ENCODE assay signal across 28 mouse cellular contexts in the genomic region with DNA sequence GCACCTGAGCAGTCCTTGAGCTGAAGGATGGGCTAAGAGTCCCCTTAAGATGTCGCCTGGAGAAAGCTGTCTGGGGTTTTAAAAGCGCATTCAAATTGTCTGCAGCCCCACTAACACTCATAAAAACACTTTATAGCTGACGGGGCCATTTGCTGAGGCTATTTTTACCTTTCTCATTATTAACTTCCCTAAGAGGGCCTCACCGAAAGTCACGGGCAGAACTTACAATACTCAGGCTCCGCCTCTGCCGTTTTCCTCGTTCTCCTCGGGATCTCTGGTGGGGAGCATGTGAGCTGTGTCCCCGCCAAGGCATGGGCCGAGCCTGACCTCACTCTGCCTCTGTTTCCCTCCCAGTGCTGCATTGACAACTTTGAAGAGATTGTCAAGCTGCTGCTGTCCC. TPM values are rescaled to one million over a fixed set of nuclear protein-coding genes. Genes with fewer than 3 reads are reported as not detected.
DNase-seq lines count a peak whose midpoint lies in the region; ATAC-seq and TF ChIP-seq lines count a peak whose summit lies in the region.
"Had no signal": no experiment of that assay in that cellular context is flagged by ENCODE, and none has a peak within 500 bp of the region (broad histone marks: within the 10 kb centered on the region; RNA-seq: fewer than 3 reads in every experiment).

No protein-coding gene starts in this region.

- H3K9me3 ChIP-seq in heart, embryonic 14.5 days (ENCODE audit: control insufficient read depth, low read length), result no peaks in the 10 kb centered on the region
- no peaks in the 10 kb centered on the region for H3K9me3 ChIP-seq in heart, embryonic 11.5 days (replicated peaks; ENCODE audit: control insufficient read depth, low read length)
- H3K9me3 ChIP-seq in midbrain, embryonic 11.5 days (ENCODE audit: control insufficient read depth, low read length), result no peaks in the 10 kb centered on the region
- H3K9me3 ChIP-seq in midbrain, postnatal 0 days (ENCODE audit: low read length), result no peaks in the 10 kb centered on the region
- no peaks in the 10 kb centered on the region for H3K9me3 ChIP-seq in limb, embryonic 14.5 days (ENCODE audit: control insufficient read depth, low read length)
- H3K9me3 ChIP-seq: embryonic facial prominence, embryonic 12.5 days; hindbrain, embryonic 15.5 days; liver, embryonic 15.5 days; lung, embryonic 15.5 days had no signal

- no peak for TF ChIP-seq POLR2A in limb, embryonic 14.5 days (IDR thresholded peaks at IDR 0.05; ENCODE audit: borderline replicate concordance, extremely low read depth, insufficient read depth, insufficient read length)
- no peak for TF ChIP-seq POLR2A in small intestine, adult 2 months (IDR thresholded peaks at IDR 0.05; ENCODE audit: low read depth, low read length)

- WGBS in heart, embryonic 14.5 days, result 41% methylated on average over 11 of the region's 11 CpGs
- WGBS in heart, embryonic 11.5 days (ENCODE audit: insufficient replicate concordance), result 68% methylated on average over 11 of the region's 11 CpGs
- WGBS in midbrain, embryonic 11.5 days, result 83% methylated on average over 11 of the region's 11 CpGs
- 74% methylated on average over 11 of the region's 11 CpGs for WGBS in midbrain, postnatal 0 days
- 24% methylated on average over 11 of the region's 11 CpGs for WGBS in limb, embryonic 14.5 days
- 44% methylated on average over 11 of the region's 11 CpGs for WGBS in small intestine, adult 2 months

- no peak for TF ChIP-seq CTCF in midbrain, postnatal 0 days (IDR thresholded peaks at IDR 0.05)
- no peak for TF ChIP-seq CTCF in small intestine, adult 2 months (IDR thresholded peaks at IDR 0.05; ENCODE audit: extremely low read depth, insufficient read length, insufficient replicate concordance, low read depth, low read length)

- H3K9ac ChIP-seq in heart, embryonic 14.5 days (ENCODE audit: low read length), result 0 out of 2 replicates have a peak overlapping the region, but pooled peaks have one; percentile 16
- no peak overlapping the region for H3K9ac ChIP-seq in heart, embryonic 11.5 days (ENCODE audit: low read depth, low read length)
- no peak overlapping the region for H3K9ac ChIP-seq in midbrain, embryonic 11.5 days (ENCODE audit: low read length)
- no peak overlapping the region for H3K9ac ChIP-seq in midbrain, postnatal 0 days (replicated peaks; ENCODE audit: low read length, poor library complexity, severe bottlenecking)
- no peak overlapping the region for H3K9ac ChIP-seq in limb, embryonic 14.5 days (ENCODE audit: low read depth, low read length, severe bottlenecking)
- H3K9ac ChIP-seq: embryonic facial prominence, embryonic 12.5 days; hindbrain, embryonic 15.5 days; liver, embryonic 15.5 days; lung, embryonic 15.5 days had no signal

- no peak for ATAC-seq in heart, embryonic 14.5 days (ENCODE audit: insufficient number of reproducible peaks, insufficient read depth, low FRiP score, low read depth)
- ATAC-seq in heart, embryonic 11.5 days (replicated peaks; ENCODE audit: insufficient number of reproducible peaks, low FRiP score, low TSS enrichment), result no peak
- ATAC-seq in midbrain, embryonic 11.5 days (ENCODE audit: low FRiP score), result no peak
- no peak for ATAC-seq in midbrain, postnatal 0 days (ENCODE audit: low FRiP score)
- no peak for ATAC-seq in limb, embryonic 14.5 days (ENCODE audit: low FRiP score, low read depth)
- ATAC-seq: Patski had no signal

- H3K4me2 ChIP-seq in heart, embryonic 14.5 days (ENCODE audit: low read length), result peak overlapping the region; percentile 49
- no peak overlapping the region for H3K4me2 ChIP-seq in heart, embryonic 11.5 days
- H3K4me2 ChIP-seq in midbrain, embryonic 11.5 days, result no peak overlapping the region
- no peak overlapping the region for H3K4me2 ChIP-seq in midbrain, postnatal 0 days (ENCODE audit: low read depth, low read length, poor library complexity, severe bottlenecking)
- peak overlapping the region; percentile 31; the same call in 1 of the 2 replicates for H3K4me2 ChIP-seq in limb, embryonic 14.5 days (replicated peaks; ENCODE audit: low read depth, low read length, severe bottlenecking)
- H3K4me2 ChIP-seq: embryonic facial prominence, embryonic 12.5 days; hindbrain, embryonic 15.5 days; liver, embryonic 15.5 days; lung, embryonic 15.5 days had no signal

- H3K27me3 ChIP-seq in heart, embryonic 14.5 days (ENCODE audit: control insufficient read depth, insufficient read depth, low read length), result no peaks in the 10 kb centered on the region
- no peaks in the 10 kb centered on the region for H3K27me3 ChIP-seq in heart, embryonic 11.5 days (ENCODE audit: control insufficient read depth, insufficient read depth, low read length)
- H3K27me3 ChIP-seq in midbrain, embryonic 11.5 days (ENCODE audit: control insufficient read depth, insufficient read depth, low read length), result no peaks in the 10 kb centered on the region
- no peaks in the 10 kb centered on the region for H3K27me3 ChIP-seq in midbrain, postnatal 0 days (ENCODE audit: insufficient read depth, low read length)
- H3K27me3 ChIP-seq in limb, embryonic 14.5 days (ENCODE audit: control insufficient read depth, insufficient read depth, low read length), result no peaks in the 10 kb centered on the region
- no peaks in the 10 kb centered on the region for H3K27me3 ChIP-seq in small intestine, adult 2 months (ENCODE audit: control insufficient read depth, insufficient read depth, low read length)
- H3K27me3 ChIP-seq: embryonic facial prominence, embryonic 12.5 days; hindbrain, embryonic 15.5 days; liver, embryonic 15.5 days; lung, embryonic 15.5 days had no signal

- H3K36me3 ChIP-seq in heart, embryonic 14.5 days (ENCODE audit: control insufficient read depth, insufficient read depth, low read length), result no peaks in the 10 kb centered on the region
- no peaks in the 10 kb centered on the region for H3K36me3 ChIP-seq in heart, embryonic 11.5 days (ENCODE audit: control insufficient read depth, insufficient read depth, low read length)
- no peaks in the 10 kb centered on the region for H3K36me3 ChIP-seq in midbrain, embryonic 11.5 days (ENCODE audit: control insufficient read depth, insufficient read depth, low read length)
- H3K36me3 ChIP-seq in midbrain, postnatal 0 days (ENCODE audit: insufficient read depth, low read length), result peaks cover 6% of the 10 kb centered on the region
- no peaks in the 10 kb centered on the region for H3K36me3 ChIP-seq in limb, embryonic 14.5 days (ENCODE audit: control insufficient read depth, insufficient read depth, low read length)
- peaks cover 1% of the 10 kb centered on the region; the same call in 1 of the 2 replicates for H3K36me3 ChIP-seq in small intestine, adult 2 months (ENCODE audit: control insufficient read depth, insufficient read depth, low read length)
- H3K36me3 ChIP-seq: embryonic facial prominence, embryonic 12.5 days; G1E; liver, embryonic 15.5 days; lung, embryonic 15.5 days had no signal

- no peak overlapping the region for H3K4me3 ChIP-seq in heart, embryonic 14.5 days (ENCODE audit: control insufficient read depth in 1 of 2, insufficient read depth in 1 of 2, low read depth in 1 of 2, low read length in 2 of 2)
- no peak overlapping the region for H3K4me3 ChIP-seq in heart, embryonic 11.5 days (ENCODE audit: low read depth, low read length)
- no peak overlapping the region for H3K4me3 ChIP-seq in midbrain, embryonic 11.5 days (ENCODE audit: low read depth, low read length)
- no peak overlapping the region for H3K4me3 ChIP-seq in midbrain, postnatal 0 days (ENCODE audit: low read depth, low read length)
- no peak overlapping the region for H3K4me3 ChIP-seq in limb, embryonic 14.5 days (replicated peaks; ENCODE audit: low read length)
- H3K4me3 ChIP-seq in small intestine, adult 2 months (ENCODE audit: low read depth, low read length), result 0 out of 2 replicates have a peak overlapping the region, but pooled peaks have one; percentile 12
- H3K4me3 ChIP-seq: embryonic facial prominence, embryonic 12.5 days; gastrocnemius, adult 2 months; hindbrain, embryonic 15.5 days; liver, embryonic 15.5 days; lung, embryonic 15.5 days; midbrain, embryonic 10.5 days had no signal

- DNase-seq in midbrain, embryonic 11.5 days (ENCODE audit: low spot score, missing footprints), result peak; percentile 73
- no peak for DNase-seq in midbrain, postnatal 0 days (ENCODE audit: low spot score)
- no peak for DNase-seq in limb, embryonic 14.5 days (ENCODE audit: low spot score)
- no peak for DNase-seq in adrenal gland, postnatal 25 days
- no peak for DNase-seq in spleen, adult 18-20 months
- DNase-seq: adrenal gland, adult 2 months; cerebellum, adult 18-20 months; cerebellum, postnatal 14 days; gastrocnemius, adult 2 months; heart, postnatal 14 days; kidney, adult 9 months; kidney, postnatal 14 days; layer of hippocampus, postnatal 36 days; liver; lung, postnatal 36 days; retina, postnatal 1 day; right cerebral cortex, postnatal 25 days; thymus, postnatal 25 days had no signal

- peaks cover 7 to 8% of the 10 kb centered on the region in 2 experiments; a peak in 2 of 4 replicates for H3K4me1 ChIP-seq in heart, embryonic 14.5 days (ENCODE audit: control insufficient read depth in 2 of 2, insufficient read depth in 2 of 2, low read length in 2 of 2)
- no peaks in the 10 kb centered on the region for H3K4me1 ChIP-seq in heart, embryonic 11.5 days (ENCODE audit: control insufficient read depth, insufficient read depth, low read length)
- peaks cover 1% of the 10 kb centered on the region; the same call in 1 of the 2 replicates for H3K4me1 ChIP-seq in midbrain, embryonic 11.5 days (ENCODE audit: control insufficient read depth, insufficient read depth, low read length)
- H3K4me1 ChIP-seq in midbrain, postnatal 0 days (ENCODE audit: insufficient read depth, low read length), result no peaks in the 10 kb centered on the region; the same call in 1 of the 2 replicates
- peaks cover 8% of the 10 kb centered on the region for H3K4me1 ChIP-seq in limb, embryonic 14.5 days (ENCODE audit: control insufficient read depth, insufficient read depth, low read length)
- no peaks in the 10 kb centered on the region for H3K4me1 ChIP-seq in small intestine, adult 2 months (ENCODE audit: control insufficient read depth, insufficient read depth, insufficient read length, low read length)
- H3K4me1 ChIP-seq: embryonic facial prominence, embryonic 12.5 days; liver, embryonic 15.5 days; lung, embryonic 15.5 days had no signal

- H3K27ac ChIP-seq in heart, embryonic 14.5 days (replicated peaks in 1 of 2; ENCODE audit: control insufficient read depth in 1 of 2, insufficient read depth in 1 of 2, low read depth in 2 of 2, low read length in 2 of 2), result no peak overlapping the region
- no peak overlapping the region for H3K27ac ChIP-seq in heart, embryonic 11.5 days (ENCODE audit: low read depth, low read length)
- H3K27ac ChIP-seq in midbrain, embryonic 11.5 days (ENCODE audit: low read depth, low read length), result no peak overlapping the region
- H3K27ac ChIP-seq in midbrain, postnatal 0 days (ENCODE audit: low read depth, low read length), result no peak overlapping the region
- no peak overlapping the region for H3K27ac ChIP-seq in limb, embryonic 14.5 days (replicated peaks; ENCODE audit: low read depth, low read length)
- H3K27ac ChIP-seq in small intestine, adult 2 months (ENCODE audit: insufficient read depth, low read depth, low read length), result no peak overlapping the region
- H3K27ac ChIP-seq: embryonic facial prominence, embryonic 12.5 days; gastrocnemius, adult 2 months; hindbrain, embryonic 15.5 days; liver, embryonic 15.5 days; lung, embryonic 15.5 days; midbrain, embryonic 10.5 days had no signal

RNA-seq across cellular contexts. Expression of a gene that starts 21.7 kb away (rescaled TPM):
- 56.2 and 58.5 TPM in 2 replicates for polyA plus RNA-seq in heart, embryonic 14.5 days (2014; fragmentation: Nextera tagmentation; extraction: Ambion mirVana)
- polyA plus RNA-seq in heart, embryonic 11.5 days (2014; fragmentation: Nextera tagmentation; extraction: Ambion mirVana), result 50.1 and 54.4 TPM in 2 replicates
- 48.5 and 48.8 TPM in 2 replicates for polyA plus RNA-seq in midbrain, embryonic 11.5 days (2014; fragmentation: Nextera tagmentation; extraction: Ambion mirVana)
- total RNA-seq in midbrain, postnatal 0 days (2014; rRNA removed), result 6.4 and 6.6 TPM in 2 replicates
- polyA plus RNA-seq in midbrain, postnatal 0 days (2015; fragmentation: Nextera tagmentation; extraction: Ambion mirVana), result 3.8 TPM in 2 replicates
- polyA plus RNA-seq in limb, embryonic 14.5 days (2012; rRNA removed), result 38.5 and 48.6 TPM in 2 replicates
- 35.0 and 39.7 TPM in 2 replicates for polyA plus RNA-seq in limb, embryonic 14.5 days (2014; fragmentation: Nextera tagmentation; extraction: Ambion mirVana)
- polyA plus RNA-seq in small intestine, adult 2 months (2012; rRNA removed), result 14.0 and 21.3 TPM in 2 replicates
- total RNA-seq in adrenal gland, postnatal 25 days (2021), result 2.3 and 2.8 TPM in 2 replicates

RNA-seq across cellular contexts. Expression of a gene that starts 48.4 kb away (rescaled TPM):
- 14.2 and 15.4 TPM in 2 replicates for polyA plus RNA-seq in heart, embryonic 14.5 days (2014; fragmentation: Nextera tagmentation; extraction: Ambion mirVana)
- 14.2 and 15.3 TPM in 2 replicates for polyA plus RNA-seq in heart, embryonic 11.5 days (2014; fragmentation: Nextera tagmentation; extraction: Ambion mirVana)
- polyA plus RNA-seq in midbrain, embryonic 11.5 days (2014; fragmentation: Nextera tagmentation; extraction: Ambion mirVana), result 16.1 and 18.3 TPM in 2 replicates
- 24.7 and 26.9 TPM in 2 replicates for total RNA-seq in midbrain, postnatal 0 days (2014; rRNA removed)
- polyA plus RNA-seq in midbrain, postnatal 0 days (2015; fragmentation: Nextera tagmentation; extraction: Ambion mirVana), result 9.7 and 11.4 TPM in 2 replicates
- 24.2 and 29.5 TPM in 2 replicates for polyA plus RNA-seq in limb, embryonic 14.5 days (2012; rRNA removed)
- 12.3 and 13.7 TPM in 2 replicates for polyA plus RNA-seq in limb, embryonic 14.5 days (2014; fragmentation: Nextera tagmentation; extraction: Ambion mirVana)
- polyA plus RNA-seq in small intestine, adult 2 months (2012; rRNA removed), result 7.5 and 16.4 TPM in 2 replicates
- 15.3 and 15.4 TPM in 2 replicates for total RNA-seq in adrenal gland, postnatal 25 days (2021)

Comparison
In these comparisons a context has a peak if more than half of its experiments do, and no peak if none do; other contexts are left out.
1. H3K4me2 ChIP-seq: peak in heart, embryonic 14.5 days (single experiment) and limb, embryonic 14.5 days (single experiment); none in heart, embryonic 11.5 days (single experiment), midbrain, embryonic 11.5 days (single experiment) and midbrain, postnatal 0 days (single experiment).